Comparison of ENCODE assay signal across 8 mouse cellular contexts in genomic region chr2:19275602-19276539, GRCm38 (mm10).
A peak's percentile ranks its signal among the peaks of the same experiment; 100 is the strongest.
DNase-seq lines count a peak whose midpoint lies in the region; ATAC-seq lines count a peak whose summit lies in the region.

No protein-coding gene starts in this region.

- 9% methylated on average over 25 of the region's 25 CpGs for WGBS in hindbrain, embryonic 15.5 days

- ATAC-seq in hindbrain, embryonic 15.5 days (ENCODE audit: low FRiP score, low read depth) = peak; percentile 89

- peak; percentile 40 for DNase-seq in WW6 (ENCODE audit: low read depth, low spot score)
- peak; percentile 76 to 80 for DNase-seq in cerebellum, postnatal 36 days
- peak; percentile 81 to 90 for DNase-seq in frontal cortex, postnatal 36 days (ENCODE audit: low spot score in 2 of 2)
- DNase-seq in left cerebral cortex, adult 11 months (ENCODE audit: low spot score) = peak; percentile 78
- peak; percentile 85 for DNase-seq in lung, postnatal 36 days
- DNase-seq in retina, embryonic 14.5 days (ENCODE audit: low spot score) = peak; percentile 94
- peak; percentile 77 to 79 for DNase-seq in thymus, postnatal 36 days

- peak overlapping the region; percentile 61 for H3K9ac ChIP-seq in hindbrain, embryonic 15.5 days

- H3K4me1 ChIP-seq in hindbrain, embryonic 15.5 days (replicated peaks) = no peaks in the 10 kb centered on the region

- peak overlapping the region; percentile 60 for H3K4me2 ChIP-seq in hindbrain, embryonic 15.5 days

- H3K4me3 ChIP-seq in hindbrain, embryonic 15.5 days = peak overlapping the region; percentile 40

- no peaks in the 10 kb centered on the region for H3K9me3 ChIP-seq in hindbrain, embryonic 15.5 days

- H3K27me3 ChIP-seq in hindbrain, embryonic 15.5 days = no peaks in the 10 kb centered on the region

- H3K27ac ChIP-seq in hindbrain, embryonic 15.5 days (replicated peaks) = peak overlapping the region; percentile 81

- no peaks in the 10 kb centered on the region for H3K36me3 ChIP-seq in hindbrain, embryonic 15.5 days

Comparison
In these comparisons a context has a peak if more than half of its experiments do, and no peak if none do; other contexts are left out.
1. Peak in every context shown above with its lines: DNase-seq, ATAC-seq, H3K4me3 ChIP-seq and H3K27ac ChIP-seq.
2. DNase-seq: peak in every context shown above with its lines; median percentile 94 in retina, embryonic 14.5 days; 86 in frontal cortex, postnatal 36 days; 85 in lung, postnatal 36 days; 78 in cerebellum, postnatal 36 days; 78 in left cerebral cortex, adult 11 months; 78 in thymus, postnatal 36 days; 40 in WW6.